Mouse (Mus musculus) kidney, postnatal 10 days (tissue): Measurements from ENCODE around the gene Mybph.

Experiments used
- DNase-seq: peaks from one replicate; pipeline ENCODE4 v3.0.0; 2021; ENCODE audit warnings: mixed read lengths

Gene Mybph

GRCm38 (mm10) chr1:134193126-134193525 is at the start of gene Mybph:
Gene Mybph, plus strand, starts transcription at chr1:134193448.
- DNase-seq, result no peak

GRCm38 (mm10) chr1:134146066-134146465 is 47.2 kb upstream of the Mybph start:
- DNase-seq, result no peak

- DNase-seq, result no peak
These were observed 43.2 kb upstream of the Mybph start for GRCm38 (mm10) chr1:134150076-134150475.

GRCm38 (mm10) chr1:134150745-134151144 is 42.5 kb upstream of the Mybph start:
- DNase-seq, result no peak

GRCm38 (mm10) chr1:134151655-134152412 is 41.4 kb upstream of the Mybph start:
- DNase-seq, result peak; percentile 86

DNA sequence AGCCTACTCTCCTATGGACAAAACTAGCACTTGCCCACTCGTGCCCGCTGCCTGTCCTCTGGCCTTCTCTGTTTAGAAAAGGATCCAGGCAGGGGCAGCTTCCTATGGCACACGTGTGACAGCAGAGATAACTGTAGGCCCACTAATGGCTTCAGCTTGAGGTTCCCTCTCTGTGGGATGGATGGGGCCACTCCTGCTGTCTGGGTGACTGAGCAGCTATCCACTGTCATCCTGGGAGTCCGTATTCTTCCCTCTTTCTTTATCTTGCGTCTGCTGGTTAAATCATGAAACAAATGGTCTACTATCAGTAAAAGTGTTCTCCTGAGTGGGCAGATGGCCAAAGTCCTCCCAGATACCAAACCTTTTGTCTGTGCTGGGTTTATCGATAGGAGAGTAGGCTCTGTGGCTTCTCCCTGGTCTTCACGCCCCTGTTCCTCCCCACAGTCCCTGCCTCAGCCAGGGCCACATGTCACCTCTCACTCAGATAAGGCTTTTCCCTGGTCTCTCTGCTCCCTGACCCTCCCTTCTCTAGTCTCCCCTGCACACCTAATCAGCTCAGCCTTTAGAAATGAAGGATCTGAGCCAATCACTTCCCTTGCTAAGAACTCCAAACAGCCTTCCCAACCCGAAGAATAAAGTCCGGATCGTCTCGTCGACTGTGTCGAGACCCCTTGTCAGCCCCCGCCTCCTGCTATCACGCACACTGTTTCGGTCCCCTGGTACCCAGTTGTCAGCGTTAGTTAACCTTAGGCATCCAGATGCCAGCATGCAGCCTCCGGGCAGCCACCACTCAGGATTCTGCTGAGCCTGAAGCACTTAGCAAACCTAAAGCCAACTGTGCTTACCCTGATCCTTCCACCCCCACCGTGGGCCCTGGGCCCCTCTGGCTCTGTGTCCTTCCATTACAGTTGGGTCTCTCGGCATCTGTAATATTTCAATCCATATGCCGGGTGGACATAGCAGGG is 40.3 kb upstream of the Mybph start:
- DNase-seq, result no peak

DNA sequence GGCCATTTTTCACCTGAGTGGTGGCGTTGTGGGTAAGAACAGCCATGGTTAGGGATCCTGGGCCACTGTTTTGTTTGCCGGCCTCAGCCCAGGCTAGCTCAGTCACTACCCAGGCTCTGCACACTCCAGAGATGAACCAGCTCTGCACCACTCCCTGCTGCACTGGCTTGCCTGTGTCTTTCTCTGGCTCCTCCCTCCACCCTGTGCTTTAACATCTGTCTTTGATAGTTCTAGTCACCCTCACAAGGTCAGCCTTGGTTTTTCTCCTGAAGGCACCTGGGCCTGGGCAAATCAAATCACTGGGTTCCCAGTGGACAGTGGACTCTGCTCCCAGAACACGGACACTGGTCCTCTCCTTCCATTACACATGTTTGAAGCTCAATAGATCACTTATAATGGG is 39.1 kb upstream of the Mybph start:
- no peak for DNase-seq

DNA sequence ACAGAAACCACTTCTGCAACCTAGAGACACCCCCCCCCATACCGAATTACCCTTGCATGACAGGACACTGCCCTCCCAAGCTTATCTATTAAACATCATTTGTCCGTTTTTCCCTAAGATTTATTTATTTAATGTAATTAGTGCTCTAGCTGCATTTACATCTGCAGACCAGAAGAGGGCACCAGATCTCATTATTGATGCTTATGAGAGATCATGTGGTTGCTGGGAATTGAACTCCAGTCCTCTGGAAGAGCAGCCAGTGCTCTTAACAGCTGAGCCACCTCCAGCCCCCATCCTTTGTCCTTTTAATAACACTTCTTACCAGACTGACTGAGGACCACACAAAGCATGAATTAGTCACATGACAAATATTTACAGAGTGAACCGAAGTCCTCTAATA is 38.6 kb upstream of the Mybph start:
- no peak for DNase-seq

DNA sequence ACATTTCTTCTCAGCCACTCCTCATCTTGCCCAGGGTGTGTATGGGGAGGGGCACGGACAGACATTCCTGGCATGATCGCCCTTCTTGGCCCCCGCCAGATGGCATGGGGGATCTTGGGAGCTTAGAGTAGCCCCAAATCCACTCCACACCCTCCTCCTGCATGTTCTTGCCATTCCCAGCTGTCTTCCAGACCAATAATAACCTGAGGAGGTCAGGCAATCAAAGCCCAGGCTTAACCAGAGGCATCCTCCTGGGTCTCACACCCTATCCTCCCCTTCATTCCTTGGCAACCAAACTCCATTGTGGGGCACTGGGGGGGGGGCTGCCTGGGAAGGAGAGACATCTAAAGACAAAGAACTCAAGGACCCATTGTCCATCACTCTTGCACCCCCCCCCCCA is 32.8 kb upstream of the Mybph start:
- DNase-seq, result no peak

DNA sequence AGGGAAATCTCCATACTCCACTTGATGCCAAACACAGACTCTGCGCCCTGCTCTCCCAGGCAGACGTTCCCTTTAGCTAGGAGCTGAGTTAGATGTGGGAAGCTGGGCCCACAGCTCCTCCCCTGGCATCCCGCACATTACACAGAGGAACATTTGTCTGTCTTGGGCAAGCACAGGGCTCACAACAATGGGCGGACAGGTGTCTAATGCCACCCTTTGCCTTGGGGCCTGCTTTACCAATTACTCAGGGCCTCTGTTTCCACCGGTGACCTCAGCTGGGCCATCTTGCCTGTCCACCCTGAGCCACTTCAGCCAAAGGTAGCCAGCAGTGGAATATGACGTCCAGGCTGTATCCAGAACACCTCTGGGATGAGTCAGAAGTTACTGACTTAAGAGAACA is 31.8 kb upstream of the Mybph start:
- no peak for DNase-seq

- DNase-seq, result no peak
These were observed 30.6 kb upstream of the Mybph start for GRCm38 (mm10) chr1:134162510-134163225.

DNA sequence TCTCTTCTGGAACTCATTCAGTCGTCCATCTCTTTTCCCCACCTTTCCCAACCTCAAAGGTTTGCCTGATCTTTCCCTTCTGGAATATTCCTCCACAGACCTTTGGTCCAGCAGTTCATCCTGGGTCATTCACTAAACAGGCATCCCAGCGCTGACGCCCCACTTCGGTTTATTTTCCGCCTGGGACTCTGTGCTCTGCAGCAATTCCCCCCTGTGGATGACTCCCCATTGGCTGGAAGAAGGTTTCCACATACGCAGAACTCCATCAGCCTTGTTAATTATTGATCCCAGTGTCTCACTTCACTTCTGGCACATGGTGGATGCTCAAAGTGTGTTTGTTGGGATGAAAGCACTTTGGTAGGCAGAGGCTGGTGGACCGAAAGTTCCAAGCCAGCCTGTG is 29.8 kb upstream of the Mybph start:
- DNase-seq, result no peak

DNA sequence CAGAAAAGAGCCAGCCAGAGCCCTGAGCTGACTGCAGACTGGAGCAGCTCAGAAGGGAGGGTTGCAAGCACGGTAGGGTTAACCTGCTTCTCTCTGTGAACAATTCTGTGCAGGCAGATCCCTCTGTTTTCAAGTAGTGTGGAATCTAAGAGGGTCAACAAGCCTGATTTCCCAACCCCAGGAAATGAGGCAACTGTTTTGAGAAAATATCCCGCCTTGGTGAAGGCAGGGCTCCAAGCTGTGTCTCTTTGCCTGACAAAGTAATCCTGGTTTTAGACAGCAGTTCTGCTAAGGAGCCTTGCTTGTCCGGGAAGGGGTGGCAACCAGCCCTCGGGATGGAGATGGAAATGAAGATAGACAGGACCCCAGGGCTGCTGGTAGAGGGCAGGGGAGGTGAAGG is 28.8 kb upstream of the Mybph start:
- DNase-seq, result no peak

- DNase-seq, result no peak
These were observed 26.7 kb upstream of the Mybph start for GRCm38 (mm10) chr1:134166547-134166946.

DNA sequence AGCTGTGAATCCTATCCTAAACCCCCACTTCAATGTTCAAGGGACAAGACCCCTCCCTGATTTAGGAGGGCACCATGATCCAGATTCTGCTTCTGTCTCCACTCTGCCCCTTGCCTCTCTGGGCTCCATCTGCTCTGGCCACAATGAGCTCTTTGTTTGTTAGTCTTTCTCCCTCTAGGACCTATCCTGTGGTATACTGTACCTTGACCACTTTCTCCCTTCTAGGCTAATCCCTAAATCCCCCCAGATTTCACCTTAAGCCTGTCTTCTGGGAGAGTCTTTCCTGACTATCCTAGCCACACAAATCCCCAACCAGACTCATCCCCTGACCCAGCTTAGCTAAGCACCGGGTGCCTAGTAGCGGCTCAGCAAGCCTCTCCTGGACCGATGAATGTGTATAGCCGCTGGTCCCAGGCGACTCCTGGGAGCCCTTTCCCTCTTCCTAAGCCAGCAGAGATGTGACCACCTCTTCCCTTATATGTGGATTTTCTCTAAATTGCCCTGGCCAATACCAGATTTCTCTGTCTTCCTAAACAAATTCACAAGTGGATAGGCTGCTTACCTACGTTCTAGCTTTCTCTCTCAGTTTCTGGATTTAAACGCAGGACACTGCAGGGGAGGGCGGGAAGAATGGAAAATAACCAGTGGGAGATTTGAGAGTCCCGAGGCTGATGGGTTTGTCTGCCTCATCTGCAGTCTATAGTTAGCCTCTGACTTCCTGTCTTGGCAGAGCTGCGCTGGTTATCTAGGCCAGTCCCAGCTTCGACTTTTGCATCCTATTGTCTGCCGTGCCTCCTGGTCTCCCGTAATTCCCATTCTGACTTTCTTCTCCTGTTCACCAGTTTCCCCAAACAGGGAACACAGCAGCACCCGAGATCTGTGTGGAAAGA is 25.6 kb upstream of the Mybph start:
- no peak for DNase-seq

- no peak for DNase-seq
These were observed 24.7 kb upstream of the Mybph start for GRCm38 (mm10) chr1:134168567-134168966.

DNA sequence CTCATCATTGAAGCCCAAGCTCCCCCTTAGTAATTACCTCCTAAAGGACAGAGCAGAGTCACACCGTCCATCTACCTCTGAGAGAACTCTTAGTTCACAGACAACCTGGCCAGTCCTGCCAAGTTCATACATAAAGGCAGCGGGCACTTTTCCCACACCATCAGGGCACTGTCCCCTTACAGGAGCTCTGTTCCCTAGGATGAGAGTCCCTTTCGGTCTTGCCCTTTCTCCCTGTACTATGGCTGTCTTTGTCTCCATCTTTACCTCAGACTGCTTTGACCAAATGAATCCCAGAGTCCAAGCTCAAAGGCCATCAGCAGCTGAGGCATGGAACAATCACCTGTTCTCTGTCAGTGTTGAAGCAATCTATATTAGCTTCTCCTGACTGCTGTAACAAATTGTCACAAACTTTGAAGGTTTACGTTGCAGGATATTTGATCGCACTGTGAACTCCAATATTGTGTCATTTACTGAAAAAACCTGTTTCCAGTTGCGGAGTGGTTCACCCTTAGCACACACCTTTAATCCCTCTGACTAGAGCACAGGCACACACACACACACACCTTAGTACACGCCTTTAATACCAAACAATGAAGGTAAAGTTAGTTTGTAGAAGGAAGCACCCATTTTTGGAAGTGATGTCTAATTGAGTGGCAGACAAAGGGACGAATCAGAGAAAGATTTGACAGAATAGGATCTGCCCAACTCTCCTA is 24.1 kb upstream of the Mybph start:
- no peak for DNase-seq

DNA sequence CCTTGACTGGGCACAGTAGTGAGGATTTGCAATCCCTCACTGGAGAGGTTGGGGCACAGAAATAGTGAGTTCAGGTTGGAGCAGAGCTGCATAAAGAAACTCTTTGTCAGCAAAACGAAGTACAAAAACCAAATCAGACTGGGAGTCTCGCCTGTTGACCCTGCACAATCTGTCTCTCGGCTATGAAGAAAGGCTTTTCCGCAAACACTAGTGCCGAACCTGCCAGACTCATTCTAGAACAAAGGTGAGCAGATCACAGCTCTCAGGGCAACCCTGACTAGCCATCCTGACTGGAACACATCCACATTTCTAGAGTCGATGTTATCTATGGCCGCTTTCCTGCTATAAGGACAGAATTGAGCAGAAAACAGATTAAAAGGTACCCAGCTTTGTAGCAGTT is 20.2 kb upstream of the Mybph start:
- no peak for DNase-seq

- DNase-seq, result no peak
These were observed 15.3 kb upstream of the Mybph start for GRCm38 (mm10) chr1:134177976-134178375.

- DNase-seq, result no peak
These were observed 11.2 kb upstream of the Mybph start, which contains the start of gene Chil1 for GRCm38 (mm10) chr1:134182025-134182424. Gene Chil1, plus strand, starts transcription at chr1:134182176.

GRCm38 (mm10) chr1:134184089-134184488 is 9.2 kb upstream of the Mybph start:
- DNase-seq, result no peak

- DNase-seq, result no peak
These were observed 5.0 kb upstream of the Mybph start for GRCm38 (mm10) chr1:134188217-134188616.
